ENCODE assay signal across 13 mouse cellular contexts in the genomic region with DNA sequence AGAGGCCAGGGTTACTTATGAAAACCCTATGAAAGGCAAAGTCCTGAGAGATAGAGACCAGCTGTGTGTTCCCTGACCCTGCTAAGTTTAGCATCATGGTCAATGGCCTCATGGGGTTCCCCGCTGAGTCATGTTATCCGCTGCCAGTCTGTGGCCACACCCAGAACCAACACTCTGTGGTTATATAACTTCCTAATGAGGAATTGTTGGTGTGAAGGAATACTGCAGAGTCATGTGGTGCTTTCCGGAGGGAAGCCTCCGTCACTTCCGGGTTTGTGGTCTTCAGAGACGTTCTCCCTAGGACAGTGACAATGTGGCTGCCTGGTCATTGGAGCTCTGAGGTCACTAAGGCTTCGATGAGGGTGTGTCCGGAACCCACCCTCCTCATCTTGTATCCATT. TPM values are rescaled to one million over a fixed set of nuclear protein-coding genes. Genes with fewer than 3 reads are reported as not detected.
DNase-seq lines count a peak whose midpoint lies in the region; ATAC-seq and TF ChIP-seq lines count a peak whose summit lies in the region.
"Had no signal": no experiment of that assay in that cellular context is flagged by ENCODE, and none has a peak within 500 bp of the region (broad histone marks: within the 10 kb centered on the region; RNA-seq: fewer than 3 reads in every experiment).

No protein-coding gene starts in this region.

- no peak for TF ChIP-seq CTCF in left cerebral cortex, adult 2 months (IDR thresholded peaks at IDR 0.05)

- no peak for ATAC-seq in heart, embryonic 13.5 days (ENCODE audit: extremely low read depth, insufficient number of reproducible peaks, low FRiP score, low TSS enrichment)
- ATAC-seq in heart, embryonic 11.5 days (replicated peaks; ENCODE audit: insufficient number of reproducible peaks, low FRiP score, low TSS enrichment) = no peak
- ATAC-seq in liver, embryonic 13.5 days (ENCODE audit: low read depth) = no peak; the same call in 1 of the 2 replicates
- peak; percentile 51; the same call in 1 of the 2 replicates for ATAC-seq in neutrophil, adult 5-6 weeks (ENCODE audit: extremely low read depth, insufficient number of reproducible peaks, low FRiP score, poor library complexity, severe bottlenecking)
- no peak for ATAC-seq in neural tube, embryonic 15.5 days (ENCODE audit: low FRiP score)

- no peaks in the 10 kb centered on the region for H3K36me3 ChIP-seq in heart, embryonic 13.5 days
- H3K36me3 ChIP-seq in heart, embryonic 11.5 days (ENCODE audit: control insufficient read depth, insufficient read depth, low read length) = no peaks in the 10 kb centered on the region
- no peaks in the 10 kb centered on the region for H3K36me3 ChIP-seq in liver, embryonic 13.5 days
- H3K36me3 ChIP-seq in neural tube, embryonic 15.5 days = no peaks in the 10 kb centered on the region
- H3K36me3 ChIP-seq: embryonic facial prominence, embryonic 15.5 days; kidney, embryonic 15.5 days; stomach, embryonic 15.5 days had no signal

- no peak overlapping the region for H3K4me3 ChIP-seq in heart, embryonic 13.5 days
- H3K4me3 ChIP-seq in heart, embryonic 11.5 days (ENCODE audit: low read depth, low read length) = no peak overlapping the region
- H3K4me3 ChIP-seq in liver, embryonic 13.5 days (replicated peaks) = no peak overlapping the region
- no peak overlapping the region for H3K4me3 ChIP-seq in left cerebral cortex, adult 2 months
- no peak overlapping the region for H3K4me3 ChIP-seq in neural tube, embryonic 15.5 days (replicated peaks)
- H3K4me3 ChIP-seq: kidney, embryonic 15.5 days; stomach, embryonic 15.5 days had no signal

- intact Hi-C loops in left cerebral cortex, adult 2 months (cut with DNase I) = loop anchor here (2.0 kb wide), 2 partner anchors 41 to 369 kb away; no protein-coding TSS in a partner anchor

- no peak overlapping the region for H3K9ac ChIP-seq in heart, embryonic 13.5 days
- H3K9ac ChIP-seq in heart, embryonic 11.5 days (ENCODE audit: low read depth, low read length) = no peak overlapping the region
- no peak overlapping the region for H3K9ac ChIP-seq in liver, embryonic 13.5 days
- no peak overlapping the region for H3K9ac ChIP-seq in neural tube, embryonic 15.5 days (replicated peaks)
- H3K9ac ChIP-seq: embryonic facial prominence, embryonic 15.5 days; kidney, embryonic 15.5 days; lung, embryonic 14.5 days; stomach, embryonic 15.5 days had no signal

- 0 out of 2 replicates have a peak, but pooled peaks cover 5% of the 10 kb centered on the region for H3K9me3 ChIP-seq in heart, embryonic 13.5 days
- H3K9me3 ChIP-seq in heart, embryonic 11.5 days (replicated peaks; ENCODE audit: control insufficient read depth, low read length) = no peaks in the 10 kb centered on the region
- no peaks in the 10 kb centered on the region for H3K9me3 ChIP-seq in liver, embryonic 13.5 days (replicated peaks)
- no peaks in the 10 kb centered on the region for H3K9me3 ChIP-seq in neural tube, embryonic 15.5 days (replicated peaks)
- H3K9me3 ChIP-seq: embryonic facial prominence, embryonic 15.5 days; kidney, embryonic 15.5 days; stomach, embryonic 15.5 days had no signal

- H3K27me3 ChIP-seq in heart, embryonic 13.5 days (replicated peaks) = peaks cover 40% of the 10 kb centered on the region
- H3K27me3 ChIP-seq in heart, embryonic 11.5 days (ENCODE audit: control insufficient read depth, insufficient read depth, low read length) = peaks cover 6% of the 10 kb centered on the region; the same call in 1 of the 2 replicates
- peaks cover 9% of the 10 kb centered on the region for H3K27me3 ChIP-seq in liver, embryonic 13.5 days
- H3K27me3 ChIP-seq in neural tube, embryonic 15.5 days (replicated peaks) = peaks cover 18% of the 10 kb centered on the region; the same call in 1 of the 2 replicates

- 52% methylated on average over 8 of the region's 8 CpGs for WGBS in heart, embryonic 13.5 days
- WGBS in heart, embryonic 11.5 days (ENCODE audit: insufficient replicate concordance) = 62% methylated on average over 8 of the region's 8 CpGs
- WGBS in liver, embryonic 13.5 days (ENCODE audit: insufficient replicate concordance) = 15% methylated on average over 8 of the region's 8 CpGs
- 73% methylated on average over 8 of the region's 8 CpGs for WGBS in neural tube, embryonic 15.5 days

- peaks cover 10% of the 10 kb centered on the region for H3K4me1 ChIP-seq in heart, embryonic 13.5 days
- H3K4me1 ChIP-seq in heart, embryonic 11.5 days (ENCODE audit: control insufficient read depth, insufficient read depth, low read length) = no peaks in the 10 kb centered on the region; the same call in 1 of the 2 replicates
- H3K4me1 ChIP-seq in liver, embryonic 13.5 days (replicated peaks) = peaks cover 15% of the 10 kb centered on the region
- peaks cover 6% of the 10 kb centered on the region for H3K4me1 ChIP-seq in neural tube, embryonic 15.5 days
- H3K4me1 ChIP-seq: stomach, embryonic 15.5 days had no signal

- H3K27ac ChIP-seq in heart, embryonic 13.5 days (replicated peaks) = no peak overlapping the region
- no peak overlapping the region for H3K27ac ChIP-seq in heart, embryonic 11.5 days (ENCODE audit: low read depth, low read length)
- H3K27ac ChIP-seq in liver, embryonic 13.5 days = no peak overlapping the region
- no peak overlapping the region for H3K27ac ChIP-seq in left cerebral cortex, adult 2 months
- H3K27ac ChIP-seq in neural tube, embryonic 15.5 days (replicated peaks) = no peak overlapping the region
- H3K27ac ChIP-seq: embryonic facial prominence, embryonic 15.5 days; kidney, embryonic 15.5 days; stomach, embryonic 15.5 days had no signal

- H3K4me2 ChIP-seq in heart, embryonic 13.5 days = peak overlapping the region; percentile 55; the same call in 1 of the 2 replicates
- H3K4me2 ChIP-seq in heart, embryonic 11.5 days = no peak overlapping the region
- H3K4me2 ChIP-seq in liver, embryonic 13.5 days = peak overlapping the region; percentile 44
- H3K4me2 ChIP-seq in neural tube, embryonic 15.5 days = no peak overlapping the region
- H3K4me2 ChIP-seq: stomach, embryonic 15.5 days had no signal

- peak; percentile 45 for DNase-seq in ZHBTc4 (ENCODE audit: low read depth, low spot score)
- DNase-seq in liver, embryonic 13.5 days = no peak
- DNase-seq in left cerebral cortex, adult 2 months (ENCODE audit: extremely low spot score in 1 of 2, low spot score in 2 of 2) = no peak
- DNase-seq in adrenal gland, adult 2 months = no peak

RNA-seq across cellular contexts. Expression of gene Tlx1, which starts 25.8 kb away (rescaled TPM):
- 0.11 and 0.23 TPM in 2 replicates for polyA plus RNA-seq in heart, embryonic 13.5 days (2015; fragmentation: Nextera tagmentation; extraction: Ambion mirVana)
- polyA plus RNA-seq in heart, embryonic 11.5 days (2014; fragmentation: Nextera tagmentation; extraction: Ambion mirVana) = 0.45 and 1.0 TPM in 2 replicates
- polyA plus RNA-seq in liver, embryonic 13.5 days (2015; fragmentation: Nextera tagmentation; extraction: Ambion mirVana) = not detected in 2 replicates
- total RNA-seq in neutrophil, adult 5-6 weeks (2017) = not detected in 2 replicates
- total RNA-seq in left cerebral cortex, adult 2 months (2021) = not detected
- not detected for total RNA-seq in adrenal gland, adult 2 months (2021)
- not detected in 2 replicates for polyA plus RNA-seq in adrenal gland, adult 2 months (2012; rRNA removed)
- polyA plus RNA-seq in neural tube, embryonic 15.5 days (2015; fragmentation: Nextera tagmentation; extraction: Ambion mirVana) = 0.14 and 0.26 TPM in 2 replicates
- polyA plus RNA-seq: kidney, embryonic 15.5 days; lung, embryonic 14.5 days had no signal

RNA-seq across cellular contexts. Expression of gene Lbx1, which starts 59.3 kb away (rescaled TPM):
- not detected in 2 replicates for polyA plus RNA-seq in heart, embryonic 13.5 days (2015; fragmentation: Nextera tagmentation; extraction: Ambion mirVana)
- polyA plus RNA-seq in heart, embryonic 11.5 days (2014; fragmentation: Nextera tagmentation; extraction: Ambion mirVana) = 0.08 and 0.16 TPM in 2 replicates
- polyA plus RNA-seq in liver, embryonic 13.5 days (2015; fragmentation: Nextera tagmentation; extraction: Ambion mirVana) = 0.05 TPM in 1 of 2 replicates, not detected in the other
- total RNA-seq in neutrophil, adult 5-6 weeks (2017) = not detected in 2 replicates
- total RNA-seq in left cerebral cortex, adult 2 months (2021) = not detected
- under 1 TPM in 1 of 2 experiments, not detected in 1; 0.17 TPM for total RNA-seq in adrenal gland, adult 2 months (2021)
- 0.21 TPM in 1 of 2 replicates, not detected in the other for polyA plus RNA-seq in adrenal gland, adult 2 months (2012; rRNA removed)
- 10.9 and 16.9 TPM in 2 replicates for polyA plus RNA-seq in neural tube, embryonic 15.5 days (2015; fragmentation: Nextera tagmentation; extraction: Ambion mirVana)
- polyA plus RNA-seq: heart, embryonic 14.5 days; lung, embryonic 14.5 days; stomach, embryonic 15.5 days had no signal

Comparison
In these comparisons a context has a peak if more than half of its experiments do, and no peak if none do; other contexts are left out.
1. H3K4me2 ChIP-seq: peak in heart, embryonic 13.5 days (single experiment) and liver, embryonic 13.5 days (single experiment); none in heart, embryonic 11.5 days (single experiment) and neural tube, embryonic 15.5 days (single experiment).